Mouse (Mus musculus): Measurements from ENCODE around the gene Mob3a. TPM values are rescaled to one million over a fixed set of nuclear protein-coding genes. Genes with fewer than 3 reads are reported as not detected.

The Mob3a gene
- total RNA-seq (2014; rRNA removed) (3.5 and 5.2 TPM in 2 replicates), polyA plus RNA-seq (2012; rRNA removed) (6.1 TPM in 2 replicates)

DNA sequence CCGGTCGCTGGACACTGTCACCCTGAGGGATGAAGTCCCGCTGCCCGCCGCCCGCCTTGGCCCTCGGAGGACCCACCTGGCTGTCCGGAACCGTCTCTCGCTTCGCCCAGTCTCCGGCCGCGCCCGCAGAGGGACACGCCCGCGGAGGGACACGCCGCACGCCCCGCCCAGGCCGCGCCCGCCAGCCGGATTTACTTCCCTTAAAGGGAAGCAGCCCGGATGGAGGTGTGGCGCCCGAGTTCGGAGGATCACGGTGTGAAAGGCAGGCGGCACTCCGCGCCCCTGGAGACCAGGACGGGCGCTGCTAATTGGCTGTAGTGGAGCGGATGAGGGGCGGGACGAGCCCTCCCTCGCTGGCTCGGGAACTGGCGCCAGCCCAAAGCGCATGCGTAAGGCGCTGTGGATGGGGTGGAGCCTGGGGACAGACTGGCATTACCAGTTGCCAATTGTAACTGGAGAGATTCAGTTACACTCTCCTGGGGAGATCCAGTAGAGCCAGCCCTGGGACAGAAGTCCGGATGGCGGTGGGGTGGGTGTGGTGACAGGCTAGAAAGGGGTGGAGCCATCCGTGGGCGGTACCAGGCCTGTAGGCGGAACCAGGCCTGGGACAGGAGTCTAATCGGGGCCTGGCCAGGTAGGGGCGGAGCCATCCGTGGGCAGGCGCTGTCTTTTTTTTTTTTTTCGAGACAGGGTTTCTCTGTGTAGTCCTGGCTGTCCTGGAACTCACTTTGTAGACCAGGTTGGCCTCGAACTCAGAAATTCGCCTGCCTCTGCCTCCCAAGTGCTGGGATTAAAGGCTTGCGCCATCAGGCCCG is at the start of gene Mob3a, which contains the start of gene Izumo4:
Mob3a (minus strand) TSS at position 257 of the 815 bp plus-strand sequence.
Izumo4 (plus strand) TSS at position 464 of the 815 bp plus-strand sequence.
- DNase-seq (ENCODE audit: extremely low read depth, low read depth, low spot score) = peak; percentile 98
- WGBS = under 1% methylated on average over 59 of the region's 59 CpGs
- Histone ChIP-seq H3K4me3 (ENCODE audit: insufficient read depth, low read depth, low read length) (peak within 1 kb of the TSS; percentile 72), H3K27ac (replicated peaks; ENCODE audit: insufficient read depth, low read depth, low read length) (peak within 1 kb of the TSS; percentile 82), H3K36me3 (ENCODE audit: control insufficient read depth, insufficient read depth, low read length) (0 out of 2 replicates have a peak, but pooled peaks cover 2% of the 10 kb centered on the region), H3K9ac (ENCODE audit: low read depth, low read length) (peak within 1 kb of the TSS; percentile 78), H3K27me3 (ENCODE audit: control insufficient read depth, insufficient read depth, low read length) (no peaks in the 10 kb centered on the region), H3K4me1 (ENCODE audit: control insufficient read depth, insufficient read depth, low read length) (peaks cover 9% of the 10 kb centered on the region), H3K79me2 (ENCODE audit: control insufficient read depth, insufficient read depth, low read length) (peaks cover 3% of the 10 kb centered on the region; the same call in 1 of the 2 replicates)
- TF ChIP-seq CTCF (IDR thresholded peaks at IDR 0.05; ENCODE audit: low read depth, low read length) = no peak
- peak; percentile 40; the same call in 1 of the 2 replicates for TF ChIP-seq POLR2A (IDR thresholded peaks at IDR 0.05; ENCODE audit: extremely low read depth, insufficient read depth, low read length)

DNA sequence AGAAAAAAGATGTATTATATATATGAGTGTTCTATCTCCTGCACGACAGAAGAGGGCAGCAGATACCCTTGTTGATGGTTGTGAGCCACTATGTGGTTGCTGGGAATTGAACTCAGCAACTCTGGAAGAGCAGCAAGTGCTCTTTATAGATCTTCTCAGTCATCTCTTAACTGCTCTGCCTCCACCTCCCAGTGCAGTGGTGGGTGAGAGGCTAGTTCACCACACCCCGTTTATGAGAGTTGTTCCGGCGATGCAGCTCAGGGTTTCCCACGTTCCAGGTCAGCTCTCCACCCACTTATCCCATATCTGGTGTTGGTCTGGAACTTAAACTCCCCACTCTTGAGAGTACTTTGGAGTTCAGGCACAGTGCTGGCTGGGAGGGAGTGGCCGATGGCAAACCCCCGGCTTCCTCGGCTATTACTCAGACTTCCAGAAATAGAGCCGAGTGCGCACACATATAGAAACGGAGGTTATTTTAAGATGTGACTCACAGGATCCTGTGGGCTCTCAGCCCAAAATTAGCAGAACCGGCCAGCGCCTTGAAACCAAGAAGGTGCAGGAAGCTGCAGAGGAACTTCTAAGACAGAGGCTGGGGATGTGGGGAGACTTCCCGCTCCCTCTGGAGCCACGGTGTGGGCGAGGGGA is 49.5 kb upstream of the Mob3a start:
- H3K4me1 ChIP-seq (ENCODE audit: control insufficient read depth, insufficient read depth, low read length) = peaks cover 9% of the 10 kb centered on the region
- peak overlapping the region; percentile 10; the same call in 1 of the 2 replicates for H3K27ac ChIP-seq (replicated peaks; ENCODE audit: insufficient read depth, low read depth, low read length)
- H3K36me3 ChIP-seq (ENCODE audit: control insufficient read depth, insufficient read depth, low read length) = no peaks in the 10 kb centered on the region
- DNase-seq (ENCODE audit: extremely low read depth, low read depth, low spot score) = peak; percentile 58
- no peaks in the 10 kb centered on the region for H3K27me3 ChIP-seq (ENCODE audit: control insufficient read depth, insufficient read depth, low read length)
- no peak overlapping the region for H3K4me3 ChIP-seq (ENCODE audit: insufficient read depth, low read depth, low read length)
- H3K9ac ChIP-seq (ENCODE audit: low read depth, low read length) = no peak overlapping the region
- H3K79me2 ChIP-seq (ENCODE audit: control insufficient read depth, insufficient read depth, low read length) = peaks cover 12% of the 10 kb centered on the region; the same call in 1 of the 2 replicates
- TF ChIP-seq CTCF (IDR thresholded peaks at IDR 0.05; ENCODE audit: low read depth, low read length) = peak; percentile 33; the same call in 1 of the 2 replicates
- no peak for TF ChIP-seq POLR2A (IDR thresholded peaks at IDR 0.05; ENCODE audit: extremely low read depth, insufficient read depth, low read length)
- WGBS = 16% methylated on average over 16 of the region's 16 CpGs

GRCm38 (mm10) chr10:80748609-80749008 is 46.8 kb upstream of the Mob3a start:
- no peaks in the 10 kb centered on the region for H3K79me2 ChIP-seq (ENCODE audit: control insufficient read depth, insufficient read depth, low read length)
- H3K27ac ChIP-seq (replicated peaks; ENCODE audit: insufficient read depth, low read depth, low read length) = no peak overlapping the region
- no peak for TF ChIP-seq CTCF (IDR thresholded peaks at IDR 0.05; ENCODE audit: low read depth, low read length)
- no peak for TF ChIP-seq POLR2A (IDR thresholded peaks at IDR 0.05; ENCODE audit: extremely low read depth, insufficient read depth, low read length)
- DNase-seq (ENCODE audit: extremely low read depth, low read depth, low spot score) = peak; percentile 44
- H3K4me1 ChIP-seq (ENCODE audit: control insufficient read depth, insufficient read depth, low read length) = peaks cover 7% of the 10 kb centered on the region
- H3K4me3 ChIP-seq (ENCODE audit: insufficient read depth, low read depth, low read length) = no peak overlapping the region
- no peaks in the 10 kb centered on the region for H3K27me3 ChIP-seq (ENCODE audit: control insufficient read depth, insufficient read depth, low read length)
- 15% methylated on average over 6 of the region's 6 CpGs for WGBS
- no peak overlapping the region for H3K9ac ChIP-seq (ENCODE audit: low read depth, low read length)
- H3K36me3 ChIP-seq (ENCODE audit: control insufficient read depth, insufficient read depth, low read length) = no peaks in the 10 kb centered on the region

GRCm38 (mm10) chr10:80747410-80747809 is 45.6 kb upstream of the Mob3a start:
- Histone ChIP-seq H3K27ac (replicated peaks; ENCODE audit: insufficient read depth, low read depth, low read length) (no peak overlapping the region), H3K9ac (ENCODE audit: low read depth, low read length) (no peak overlapping the region), H3K4me3 (ENCODE audit: insufficient read depth, low read depth, low read length) (no peak overlapping the region), H3K4me1 (ENCODE audit: control insufficient read depth, insufficient read depth, low read length) (peaks cover 7% of the 10 kb centered on the region; the same call in 1 of the 2 replicates), H3K27me3 (ENCODE audit: control insufficient read depth, insufficient read depth, low read length) (no peaks in the 10 kb centered on the region), H3K36me3 (ENCODE audit: control insufficient read depth, insufficient read depth, low read length) (no peaks in the 10 kb centered on the region), H3K79me2 (ENCODE audit: control insufficient read depth, insufficient read depth, low read length) (no peaks in the 10 kb centered on the region)
- TF ChIP-seq POLR2A (IDR thresholded peaks at IDR 0.05; ENCODE audit: extremely low read depth, insufficient read depth, low read length) = no peak
- peak; percentile 99 for TF ChIP-seq CTCF (IDR thresholded peaks at IDR 0.05; ENCODE audit: low read depth, low read length)
- WGBS = under 1% methylated on average over 3 of the region's 3 CpGs
- peak; percentile 71 for DNase-seq (ENCODE audit: extremely low read depth, low read depth, low spot score)

GRCm38 (mm10) chr10:80744262-80744661 is 42.5 kb upstream of the Mob3a start:
- H3K27me3 ChIP-seq (ENCODE audit: control insufficient read depth, insufficient read depth, low read length) = no peaks in the 10 kb centered on the region
- 28% methylated on average over 5 of the region's 5 CpGs for WGBS
- TF ChIP-seq POLR2A (IDR thresholded peaks at IDR 0.05; ENCODE audit: extremely low read depth, insufficient read depth, low read length) (no peak), CTCF (IDR thresholded peaks at IDR 0.05; ENCODE audit: low read depth, low read length) (no peak)
- H3K36me3 ChIP-seq (ENCODE audit: control insufficient read depth, insufficient read depth, low read length) = no peaks in the 10 kb centered on the region
- DNase-seq (ENCODE audit: extremely low read depth, low read depth, low spot score) = peak; percentile 81
- no peak overlapping the region for H3K9ac ChIP-seq (ENCODE audit: low read depth, low read length)
- peaks cover 26% of the 10 kb centered on the region for H3K79me2 ChIP-seq (ENCODE audit: control insufficient read depth, insufficient read depth, low read length)
- H3K27ac ChIP-seq (replicated peaks; ENCODE audit: insufficient read depth, low read depth, low read length) = no peak overlapping the region
- H3K4me1 ChIP-seq (ENCODE audit: control insufficient read depth, insufficient read depth, low read length) = peaks cover 14% of the 10 kb centered on the region
- H3K4me3 ChIP-seq (ENCODE audit: insufficient read depth, low read depth, low read length) = no peak overlapping the region
